Mouse (Mus musculus) heart, embryonic 14.5 days (tissue): ENCODE data around the gene Atp6v1e1. TPM values are rescaled to one million over a fixed set of nuclear protein-coding genes. Genes with fewer than 3 reads are reported as not detected.
"Not testable (repeated sequence)": the region's sequence is repeated elsewhere in the genome, so short reads cannot be mapped to it uniquely, and the experiment has no call there.

Experiments
- ATAC-seq: fragments of 200-750 bp; cut with Nextera tagmentation; 2 replicates; pipeline ENCODE4 v1.8.0; 2017; ENCODE audit warnings: low read depth, moderate TSS enrichment; ENCODE audit not compliant: insufficient number of reproducible peaks, insufficient read depth, low FRiP score
- H3K27ac ChIP-seq, 2 experiments: fragments of 200-500 bp in 1 of 2; fragments of 300-500 bp in 1 of 2; sonication (generic) in 1 of 2; replicated peaks in 1 of 2; 2 replicates each; pipeline ENCODE4 v1.5.1; 2012 to 2014; ENCODE audit warnings: low read depth in 2 of 2, low read length in 2 of 2, control low read depth in 1 of 2, mild to moderate bottlenecking in 1 of 2, mixed read lengths in 1 of 2; ENCODE audit not compliant: control insufficient read depth in 1 of 2, insufficient read depth in 1 of 2
- H3K27me3 ChIP-seq: fragments of 300-500 bp; sonication (generic); 2 replicates; pipeline ENCODE4 v1.6.1; 2014; ENCODE audit warnings: mild to moderate bottlenecking, low read length, control low read depth; ENCODE audit not compliant: control insufficient read depth, insufficient read depth
- H3K36me3 ChIP-seq: fragments of 300-500 bp; sonication (generic); 2 replicates; pipeline ENCODE4 v1.6.1; 2014; ENCODE audit warnings: mild to moderate bottlenecking, control low read depth, low read length, mixed read lengths; ENCODE audit not compliant: control insufficient read depth, insufficient read depth
- H3K4me1 ChIP-seq, 2 experiments: fragments of 200-500 bp in 1 of 2; fragments of 300-500 bp in 1 of 2; sonication (generic) in 1 of 2; 2 replicates each; pipeline ENCODE4 v1.6.1; 2012 to 2014; ENCODE audit warnings: low read length in 2 of 2, control low read depth in 1 of 2, mixed read lengths in 1 of 2; ENCODE audit not compliant: control insufficient read depth in 2 of 2, insufficient read depth in 2 of 2
- H3K4me2 ChIP-seq: fragments of 300-500 bp; sonication (generic); 2 replicates; pipeline ENCODE4 v1.6.1; 2014; ENCODE audit warnings: mild to moderate bottlenecking, low read length
- H3K4me3 ChIP-seq, 2 experiments: fragments of 200-500 bp in 1 of 2; fragments of 300-500 bp in 1 of 2; sonication (generic) in 1 of 2; 2 replicates each; pipeline ENCODE4 v1.5.1; 2012 to 2014; ENCODE audit warnings: low read length in 2 of 2, mild to moderate bottlenecking in 2 of 2, control low read depth in 1 of 2, low read depth in 1 of 2, moderate library complexity in 1 of 2; ENCODE audit not compliant: control insufficient read depth in 1 of 2, insufficient read depth in 1 of 2
- H3K9ac ChIP-seq: fragments of 300-500 bp; sonication (generic); 2 replicates; pipeline ENCODE4 v1.6.1; 2014; ENCODE audit warnings: mild to moderate bottlenecking, low read length
- H3K9me3 ChIP-seq: fragments of 300-500 bp; sonication (generic); 2 replicates; pipeline ENCODE4 v1.6.1; 2016; ENCODE audit warnings: low read length, control low read depth; ENCODE audit not compliant: control insufficient read depth
- WGBS: fragments of 180-500 bp; shearing (Covaris S2); extraction: QIAGEN DNeasy Blood & Tissue Kit; methylation state at CpG from one replicate; pipeline ENCODE4 v1.1.7; 2014; 5-methylcytosine and 5-hydroxymethylcytosine counted together
- polyA plus RNA-seq: library from polyadenylated mRNA; unstranded; fragments of >200 nt; fragmentation: Nextera tagmentation; extraction: Ambion mirVana; gene quantifications from 2 replicates; pipeline ENCODE4 v1.2.1, GENCODE M21; 2014

The Atp6v1e1 gene
- polyA plus RNA-seq, 1 experiment from 2014 or later = 142 TPM

DNA sequence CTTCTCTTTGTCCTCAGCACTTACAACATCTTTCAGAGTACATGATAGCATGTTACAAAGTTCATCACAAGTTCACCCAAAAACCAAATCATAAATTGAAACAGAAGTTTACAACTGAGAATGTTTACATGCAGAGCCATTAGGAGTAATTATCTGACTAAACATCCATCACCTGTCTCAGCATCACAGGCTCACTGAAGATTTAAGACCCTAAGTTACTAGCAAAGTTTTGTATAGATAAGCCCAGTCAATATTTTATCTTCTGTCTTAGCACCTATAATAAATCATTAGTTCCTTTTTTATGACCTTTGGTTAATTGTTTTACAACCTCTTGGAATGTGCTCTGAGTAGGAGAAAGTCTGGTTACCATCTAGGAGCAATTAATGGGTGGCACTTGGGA is 28.1 kb upstream of the Atp6v1e1 start:
- H3K36me3 ChIP-seq = peaks cover 44% of the 10 kb centered on the region
- not testable (repeated sequence) for H3K4me1 ChIP-seq

DNA sequence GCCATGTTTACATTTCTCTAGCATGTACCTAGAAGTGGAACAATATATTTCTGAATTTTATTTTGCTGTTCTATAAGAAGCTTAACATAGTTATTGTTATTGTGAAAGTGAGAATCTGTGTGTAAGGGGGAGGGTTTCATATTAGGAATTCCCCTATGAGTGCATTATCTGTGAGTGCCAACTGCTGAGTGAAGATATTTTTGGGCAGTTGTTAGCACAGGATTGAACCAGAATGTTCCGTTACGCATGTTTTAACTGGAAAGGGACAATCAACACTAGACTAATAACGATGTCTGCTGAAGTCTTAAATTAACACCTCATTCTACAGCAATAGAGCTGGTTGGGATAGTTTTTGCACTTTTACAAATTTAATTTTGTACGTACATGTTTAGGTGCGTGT is 19.2 kb upstream of the Atp6v1e1 start:
- H3K4me2 ChIP-seq = peak overlapping the region; percentile 29; the same call in 1 of the 2 replicates
- peaks cover 2 to 23% of the 10 kb centered on the region in 2 experiments; a peak in 3 of 4 replicates for H3K4me1 ChIP-seq
- ATAC-seq = no peak
- H3K4me3 ChIP-seq = no peak overlapping the region
- H3K27ac ChIP-seq = peak overlapping the region in 1 of 2 experiments; percentile 33; a peak in 1 of 4 replicates
- WGBS = 55% methylated on average over 5 of the region's 5 CpGs
- H3K36me3 ChIP-seq = no peaks in the 10 kb centered on the region
- H3K27me3 ChIP-seq = no peaks in the 10 kb centered on the region
- peaks cover 4% of the 10 kb centered on the region; the same call in 1 of the 2 replicates for H3K9me3 ChIP-seq
- no peak overlapping the region for H3K9ac ChIP-seq

More for the DNA sequence above, 28.1 kb upstream of the Atp6v1e1 start:
- not testable (repeated sequence) for H3K4me3 ChIP-seq, ATAC-seq, H3K9ac ChIP-seq, H3K4me2 ChIP-seq, H3K9me3 ChIP-seq, H3K27ac ChIP-seq, H3K27me3 ChIP-seq

DNA sequence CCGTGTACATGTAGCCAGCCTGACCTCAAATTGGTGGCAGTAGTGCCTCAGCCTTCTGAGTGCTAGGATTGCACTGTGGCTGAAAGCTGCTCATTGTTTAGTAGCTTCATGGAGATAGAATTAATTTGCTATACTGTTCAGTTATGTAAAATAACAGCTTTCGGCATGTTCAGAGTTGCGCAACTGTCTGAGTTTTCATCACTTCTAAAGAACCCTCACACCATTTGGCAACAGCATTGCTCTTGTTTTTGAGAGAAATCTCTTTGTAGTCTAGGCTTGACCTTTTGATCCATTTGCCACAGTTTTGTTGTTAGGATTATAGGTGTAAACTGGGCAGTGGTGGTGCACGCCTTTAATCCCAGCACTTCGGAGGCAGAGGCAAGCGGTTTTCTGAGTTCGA is 17.7 kb upstream of the Atp6v1e1 start:
- 95% methylated on average over 7 of the region's 7 CpGs for WGBS
- no peaks in the 10 kb centered on the region for H3K27me3 ChIP-seq
- no peak overlapping the region for H3K9ac ChIP-seq
- no peak overlapping the region for H3K4me2 ChIP-seq
- no peak for ATAC-seq
- H3K9me3 ChIP-seq = peaks cover 4% of the 10 kb centered on the region; the same call in 1 of the 2 replicates
- no peak overlapping the region for H3K27ac ChIP-seq
- no peak overlapping the region for H3K4me3 ChIP-seq
- H3K36me3 ChIP-seq = no peaks in the 10 kb centered on the region
- H3K4me1 ChIP-seq = peaks cover 2 to 23% of the 10 kb centered on the region in 2 experiments; a peak in 3 of 4 replicates

DNA sequence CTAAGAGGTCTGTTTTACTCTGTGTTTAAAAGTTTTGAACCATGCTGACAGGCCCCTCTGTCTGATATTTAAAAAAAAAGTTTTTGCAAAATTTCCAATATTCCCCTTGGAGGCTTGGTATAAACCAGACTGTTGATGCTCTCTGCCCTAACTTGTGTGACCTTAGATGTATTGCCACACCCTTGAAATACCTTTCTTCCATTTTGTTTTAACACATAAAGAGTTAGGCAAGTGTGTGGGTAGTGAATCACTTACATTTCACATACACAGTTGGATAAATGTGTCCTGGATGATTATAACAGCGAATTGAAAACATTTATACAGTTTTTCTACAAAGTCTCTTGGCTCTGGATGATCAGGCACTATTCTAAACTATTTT is 14.5 kb upstream of the Atp6v1e1 start:
- WGBS = 53% methylated on average over 1 of the region's 1 CpGs
- Histone ChIP-seq H3K9me3 (peaks cover 4% of the 10 kb centered on the region; the same call in 1 of the 2 replicates), H3K4me2 (peak overlapping the region; percentile 80), H3K4me1 (peaks cover 2 to 14% of the 10 kb centered on the region in 2 experiments; a peak in 3 of 4 replicates), H3K4me3 (peak overlapping the region; percentile 69 to 81; a peak in 3 of 4 replicates), H3K36me3 (no peaks in the 10 kb centered on the region), H3K27me3 (no peaks in the 10 kb centered on the region), H3K27ac (peak overlapping the region in 1 of 2 experiments; percentile 97; a peak in 1 of 4 replicates), H3K9ac (peak overlapping the region; percentile 98)
- ATAC-seq = no peak

DNA sequence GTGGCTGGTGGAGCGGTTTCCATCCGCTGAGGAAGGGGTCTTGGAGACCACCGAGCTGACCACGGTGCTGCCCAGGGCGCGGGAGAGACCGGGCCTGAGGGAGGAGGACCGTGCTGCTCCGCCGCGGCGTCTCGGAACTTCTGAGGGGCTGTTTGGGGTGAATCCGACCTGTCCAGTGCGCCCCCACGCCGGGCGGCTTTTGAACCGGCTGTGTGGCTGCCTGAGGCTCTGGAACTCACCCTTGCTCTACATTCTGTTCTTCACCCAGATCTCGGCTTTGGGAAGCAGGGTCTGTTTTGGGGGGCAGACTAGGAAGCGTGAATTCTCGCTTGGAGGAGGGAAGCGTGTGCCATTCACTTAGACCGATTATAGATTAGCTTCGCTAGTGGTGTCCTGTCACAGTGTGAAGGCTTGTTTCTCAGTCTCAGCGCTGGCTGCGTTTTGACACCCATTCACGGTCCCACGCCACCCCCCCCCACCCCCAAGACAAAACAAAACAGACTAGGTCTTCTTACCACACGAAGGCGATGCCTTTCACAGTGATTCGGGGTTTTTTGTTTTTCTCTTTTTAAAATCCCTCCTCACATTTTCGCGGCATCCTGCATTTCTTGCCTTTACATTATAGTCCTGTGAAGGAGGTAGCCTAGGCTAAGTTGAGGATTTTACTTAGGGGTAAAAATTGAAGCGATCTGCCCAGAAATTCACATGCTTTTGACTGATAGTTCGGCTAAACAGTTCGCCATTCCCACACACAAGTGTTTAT is 14.0 kb upstream of the Atp6v1e1 start:
- 3% methylated on average over 37 of the region's 37 CpGs for WGBS
- H3K27ac ChIP-seq = peak overlapping the region; percentile 89 to 97
- peak overlapping the region; percentile 69 to 81 for H3K4me3 ChIP-seq
- peak overlapping the region; percentile 98 for H3K9ac ChIP-seq
- H3K4me1 ChIP-seq = peaks cover 0 to 10% of the 10 kb centered on the region in 2 experiments; a peak in 2 of 4 replicates
- H3K36me3 ChIP-seq = no peaks in the 10 kb centered on the region
- H3K4me2 ChIP-seq = peak overlapping the region; percentile 80
- no peaks in the 10 kb centered on the region for H3K27me3 ChIP-seq
- peak; percentile 72 for ATAC-seq
- H3K9me3 ChIP-seq = peaks cover 4% of the 10 kb centered on the region; the same call in 1 of the 2 replicates

DNA sequence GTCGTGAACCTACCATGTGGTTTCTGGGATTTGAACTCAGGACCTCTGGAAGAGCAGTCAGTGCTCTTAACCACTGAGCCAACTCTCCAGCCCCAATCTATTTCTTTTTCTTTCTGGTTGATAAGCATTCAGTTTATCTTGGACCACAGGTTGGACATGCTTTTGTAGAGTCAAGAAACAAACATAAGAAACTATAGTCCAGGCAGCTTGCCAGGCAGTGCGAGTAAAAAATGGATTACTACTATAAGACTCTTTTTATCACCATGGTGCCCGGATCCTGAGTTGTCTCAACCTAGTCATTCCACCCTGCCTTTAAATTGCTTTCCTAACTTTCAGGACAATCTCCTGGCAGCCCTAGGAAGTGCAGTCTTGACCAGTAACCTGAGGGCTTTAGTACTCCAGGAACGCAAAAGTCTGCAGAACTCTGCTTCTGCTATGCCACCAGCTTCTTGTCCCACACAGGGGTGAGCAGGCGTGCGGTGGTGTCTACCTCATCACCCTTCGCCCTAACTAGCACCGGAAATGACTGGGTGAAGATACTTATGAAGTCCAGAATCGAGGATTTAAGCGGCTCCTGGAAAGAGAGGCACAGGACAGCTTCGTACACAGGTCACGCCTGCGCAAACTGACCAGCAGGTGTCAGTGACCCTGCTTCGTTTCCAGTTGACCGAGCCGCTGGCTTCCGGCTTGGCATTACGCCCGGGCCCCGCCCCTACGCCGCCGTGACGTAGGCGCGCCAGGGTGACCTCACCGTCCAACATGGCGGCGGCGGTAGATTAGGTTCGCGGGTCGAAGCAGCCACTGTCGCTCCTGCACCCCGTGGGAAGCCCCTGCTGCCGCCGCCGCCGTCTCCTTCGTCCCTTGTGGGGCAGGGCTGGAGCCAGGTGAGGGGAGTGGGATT is 13.1 kb upstream of the Atp6v1e1 start, which contains the start of gene Bcl2l13:
Bcl2l13 (plus strand) TSS at position 739 of the 901 bp plus-strand sequence.
- Histone ChIP-seq H3K36me3 (no peaks in the 10 kb centered on the region), H3K27me3 (no peaks in the 10 kb centered on the region), H3K9ac (peak within 1 kb of the TSS; percentile 98), H3K27ac (peak within 1 kb of the TSS; percentile 89 to 97), H3K4me3 (peak within 1 kb of the TSS; percentile 69 to 81), H3K9me3 (peaks cover 4% of the 10 kb centered on the region; the same call in 1 of the 2 replicates), H3K4me2 (peak within 1 kb of the TSS; percentile 80), H3K4me1 (peaks cover 0 to 6% of the 10 kb centered on the region in 2 experiments; a peak in 2 of 4 replicates)
- WGBS = 3% methylated on average over 40 of the region's 40 CpGs
- peak; percentile 90 for ATAC-seq

DNA sequence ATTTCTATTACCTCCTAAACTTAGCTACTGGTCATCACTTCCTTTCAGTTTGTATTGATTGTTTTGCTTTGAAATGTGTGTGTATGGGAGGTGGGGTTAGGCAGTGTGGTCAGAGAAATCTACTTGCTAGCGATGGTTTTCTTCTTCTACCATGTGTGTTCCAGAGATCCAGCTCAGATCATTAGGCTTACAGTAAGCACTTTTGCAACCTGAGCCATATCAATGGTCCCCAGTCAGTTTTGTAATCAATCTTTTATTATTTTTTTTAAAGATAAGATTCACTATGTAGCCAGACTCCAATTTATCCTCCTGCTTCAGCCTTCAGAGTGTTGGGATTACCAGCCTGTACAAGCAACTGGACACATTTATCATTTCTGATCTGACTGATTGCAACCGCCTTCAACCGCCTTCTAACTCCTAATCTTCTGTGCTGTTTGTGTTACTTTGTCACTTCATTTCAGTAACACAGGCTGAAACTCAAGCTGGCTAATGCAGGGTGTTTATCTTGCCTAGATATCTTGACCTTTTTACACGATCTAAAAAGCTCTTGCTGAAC is 12.3 kb upstream of the Atp6v1e1 start:
- 81% methylated on average over 4 of the region's 4 CpGs for WGBS
- no peaks in the 10 kb centered on the region for H3K36me3 ChIP-seq
- no peak overlapping the region for H3K27ac ChIP-seq
- H3K4me2 ChIP-seq = no peak overlapping the region
- H3K9ac ChIP-seq = no peak overlapping the region
- peaks cover 4% of the 10 kb centered on the region; the same call in 1 of the 2 replicates for H3K9me3 ChIP-seq
- no peak for ATAC-seq
- no peaks in the 10 kb centered on the region for H3K27me3 ChIP-seq
- no peak overlapping the region for H3K4me3 ChIP-seq
- peaks cover 0 to 6% of the 10 kb centered on the region in 2 experiments; a peak in 2 of 4 replicates for H3K4me1 ChIP-seq
